Mouse (Mus musculus) lung, postnatal 10 days (tissue): ENCODE measurements around the gene Rbms3.

Source experiments
- DNase-seq: peaks from one replicate; pipeline ENCODE4 v3.0.0; 2021

Rbms3 gene

GRCm38 (mm10) chr9:117250831-117251165 is 378.9 kb downstream of the Rbms3 start:
- no peak for DNase-seq

GRCm38 (mm10) chr9:117250036-117250830 is 379.5 kb downstream of the Rbms3 start:
- DNase-seq = no peak

GRCm38 (mm10) chr9:117247311-117247980 is 382.3 kb downstream of the Rbms3 start:
- no peak for DNase-seq

- no peak for DNase-seq
Measured at GRCm38 (mm10) chr9:117246173-117246572, 383.5 kb downstream of the Rbms3 start.

GRCm38 (mm10) chr9:117243365-117243764 is 386.3 kb downstream of the Rbms3 start:
- no peak for DNase-seq

- peak; percentile 24 for DNase-seq
Measured at GRCm38 (mm10) chr9:117234726-117235075, 395.0 kb downstream of the Rbms3 start.

GRCm38 (mm10) chr9:117234065-117234725 is 395.5 kb downstream of the Rbms3 start:
- no peak for DNase-seq

- no peak for DNase-seq
Measured at GRCm38 (mm10) chr9:117222741-117223140, 407.0 kb downstream of the Rbms3 start.

- no peak for DNase-seq
Measured at GRCm38 (mm10) chr9:117221481-117221880, 408.2 kb downstream of the Rbms3 start.

- DNase-seq = no peak
Measured at GRCm38 (mm10) chr9:117216026-117216755, 413.5 kb downstream of the Rbms3 start.

GRCm38 (mm10) chr9:117212023-117212422 is 417.7 kb downstream of the Rbms3 start:
- DNase-seq = no peak

- DNase-seq = no peak
Measured at GRCm38 (mm10) chr9:117210344-117210743, 419.4 kb downstream of the Rbms3 start.

- DNase-seq = peak; percentile 39
Measured at GRCm38 (mm10) chr9:117205395-117205794, 424.3 kb downstream of the Rbms3 start.

GRCm38 (mm10) chr9:117200067-117200658 is 429.6 kb downstream of the Rbms3 start:
- no peak for DNase-seq

- no peak for DNase-seq
Measured at GRCm38 (mm10) chr9:117197531-117197930, 432.2 kb downstream of the Rbms3 start.

- DNase-seq = peak; percentile 84
Measured at GRCm38 (mm10) chr9:117192565-117193540, 436.9 kb downstream of the Rbms3 start.

- no peak for DNase-seq
Measured at GRCm38 (mm10) chr9:117192093-117192492, 437.6 kb downstream of the Rbms3 start.

GRCm38 (mm10) chr9:117188406-117188805 is 441.3 kb downstream of the Rbms3 start:
- DNase-seq = peak; percentile 52

- no peak for DNase-seq
Measured at GRCm38 (mm10) chr9:117187116-117188034, 442.3 kb downstream of the Rbms3 start.

GRCm38 (mm10) chr9:117180658-117181057 is 449.1 kb downstream of the Rbms3 start:
- no peak for DNase-seq
